Mouse (Mus musculus) limb, embryonic 14.5 days (tissue): ENCODE measurements at regions not wholly inside any gene's neighbourhood (a gene's known extent, or its start where the extent isn't known, plus 50 kb on each side); places are given as distances from the start of the nearest gene placed in this dataset.

Source experiments
- ATAC-seq: fragments of 200-750 bp; cut with Nextera tagmentation; 2 replicates; pipeline ENCODE4 v1.8.0; 2017; ENCODE audit warnings: low read depth, moderate number of reproducible peaks, moderate TSS enrichment; ENCODE audit not compliant: low FRiP score
- DNase-seq: peaks from one replicate; pipeline ENCODE4 v3.0.0-alpha.2; 2015; ENCODE audit warnings: low spot score
- H3K27ac ChIP-seq: fragments of 300-500 bp; sonication (generic); replicated peaks from 2 replicates; pipeline ENCODE4 v1.5.1; 2014; ENCODE audit warnings: low read depth, mild to moderate bottlenecking, low read length, moderate library complexity, mixed read lengths
- H3K27me3 ChIP-seq: fragments of 300-500 bp; sonication (generic); 2 replicates; pipeline ENCODE4 v1.6.1; 2014; ENCODE audit warnings: low read length, mixed read lengths; ENCODE audit not compliant: control insufficient read depth, insufficient read depth
- H3K36me3 ChIP-seq: fragments of 300-500 bp; sonication (generic); 2 replicates; pipeline ENCODE4 v1.6.1; 2014; ENCODE audit warnings: mild to moderate bottlenecking, low read length, moderate library complexity, mixed read lengths; ENCODE audit not compliant: control insufficient read depth, insufficient read depth
- H3K4me1 ChIP-seq: fragments of 300-500 bp; sonication (generic); 2 replicates; pipeline ENCODE4 v1.6.1; 2014; ENCODE audit warnings: antibody characterized with exemption, low read length, mixed read lengths; ENCODE audit not compliant: control insufficient read depth, insufficient read depth
- H3K4me2 ChIP-seq: fragments of 300-500 bp; sonication (generic); replicated peaks from 2 replicates; pipeline ENCODE4 v1.6.1; 2014; ENCODE audit warnings: low read depth, mild to moderate bottlenecking, low read length, moderate library complexity; ENCODE audit not compliant: severe bottlenecking
- H3K4me3 ChIP-seq: fragments of 300-500 bp; sonication (generic); replicated peaks from 2 replicates; pipeline ENCODE4 v1.5.1; 2014; ENCODE audit warnings: low read length
- H3K9ac ChIP-seq: fragments of 300-500 bp; sonication (generic); 2 replicates; pipeline ENCODE4 v1.6.1; 2014; ENCODE audit warnings: mild to moderate bottlenecking, low read depth, low read length, moderate library complexity; ENCODE audit not compliant: severe bottlenecking
- H3K9me3 ChIP-seq: fragments of 300-500 bp; sonication (generic); 2 replicates; pipeline ENCODE4 v1.6.1; 2016; ENCODE audit warnings: low read length; ENCODE audit not compliant: control insufficient read depth
- POLR2A ChIP-seq: fragments of 200-500 bp; IDR thresholded peaks from 2 replicates; pipeline ENCODE4 v1.8.0; 2012; ENCODE audit warnings: inconsistent platforms, mild to moderate bottlenecking, moderate library complexity, borderline replicate concordance; ENCODE audit not compliant: insufficient read depth, insufficient read length; ENCODE audit errors: extremely low read depth
- WGBS: fragments of 180-500 bp; shearing (Covaris S2); extraction: QIAGEN DNeasy Blood & Tissue Kit; methylation state at CpG from one replicate; pipeline ENCODE4 v1.1.7; 2014; 5-methylcytosine and 5-hydroxymethylcytosine counted together

DNA sequence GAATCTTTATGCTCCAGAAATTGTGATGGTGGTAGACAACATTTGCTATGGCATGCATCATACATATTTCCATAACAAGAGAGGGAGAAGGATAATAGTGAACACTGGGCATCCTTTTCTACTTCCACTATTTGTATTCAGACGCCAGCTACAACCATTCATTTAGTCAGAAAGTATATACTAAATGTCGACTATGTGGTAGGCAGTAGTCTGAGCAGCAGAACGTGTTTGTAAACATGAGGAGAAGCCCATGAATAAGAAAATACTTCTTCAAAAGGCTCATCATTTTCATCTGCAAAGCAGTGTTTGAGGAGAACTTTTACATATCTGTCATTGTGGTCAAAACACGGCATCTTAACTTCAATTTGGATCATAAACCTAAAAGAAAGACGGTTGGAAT lies 421.4 kb downstream of the Anxa1 start:
- no peak for ATAC-seq
- H3K4me1 ChIP-seq: no peaks in the 10 kb centered on the region
- H3K9me3 ChIP-seq: no peaks in the 10 kb centered on the region
- no peak overlapping the region for H3K9ac ChIP-seq
- no peak overlapping the region for H3K27ac ChIP-seq
- 85% methylated on average over 5 of the region's 5 CpGs for WGBS
- DNase-seq: no peak
- no peak for TF ChIP-seq POLR2A
- H3K4me2 ChIP-seq: no peak overlapping the region
- H3K36me3 ChIP-seq: no peaks in the 10 kb centered on the region
- H3K4me3 ChIP-seq: no peak overlapping the region
- no peaks in the 10 kb centered on the region for H3K27me3 ChIP-seq

DNA sequence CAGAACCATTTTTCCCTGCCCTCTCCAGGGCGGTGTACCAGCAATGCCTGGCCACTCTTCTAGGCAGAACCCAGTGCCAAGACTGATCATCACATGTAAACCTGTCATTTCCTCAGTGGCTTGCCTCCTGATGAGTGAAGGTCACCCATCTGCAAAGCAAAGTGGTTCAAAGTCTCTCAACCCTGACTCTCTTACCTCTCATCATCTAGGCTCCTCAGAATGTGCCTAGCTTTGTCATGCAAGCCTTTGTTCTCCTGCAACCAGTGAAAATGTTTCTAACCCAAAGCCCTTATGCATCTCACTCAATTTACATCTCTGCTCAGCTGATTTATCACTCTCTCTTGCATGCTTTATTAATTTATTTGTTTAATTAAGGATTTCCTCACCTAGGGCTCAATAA lies 445.5 kb downstream of the Anxa1 start:
- ATAC-seq: no peak

DNA sequence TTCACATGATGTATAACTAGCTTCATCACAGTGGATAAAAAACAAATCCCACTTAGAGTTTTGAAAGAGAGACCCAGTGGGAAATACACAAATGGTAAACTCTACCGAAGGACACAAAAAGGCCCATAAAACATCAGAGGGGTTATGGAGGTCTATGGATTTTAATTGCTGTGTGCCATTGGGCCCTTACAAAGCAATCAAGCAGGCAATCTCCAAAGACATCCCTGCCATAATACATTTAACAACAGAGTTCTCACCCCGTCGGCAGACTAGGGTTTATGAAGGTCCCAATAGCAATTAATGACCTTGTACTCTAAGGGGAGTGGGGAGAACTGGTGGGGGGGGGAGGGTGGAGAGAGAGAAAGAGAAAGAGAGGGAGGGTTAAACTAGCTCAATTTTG lies 448.0 kb downstream of the Anxa1 start:
- Histone ChIP-seq H3K4me1 (no peaks in the 10 kb centered on the region), H3K4me2 (no peak overlapping the region), H3K27me3 (no peaks in the 10 kb centered on the region), H3K9me3 (no peaks in the 10 kb centered on the region), H3K36me3 (no peaks in the 10 kb centered on the region), H3K4me3 (no peak overlapping the region), H3K27ac (no peak overlapping the region), H3K9ac (no peak overlapping the region)
- DNase-seq: no peak
- no peak for TF ChIP-seq POLR2A
- no peak for ATAC-seq
- 32% methylated on average over 3 of the region's 3 CpGs for WGBS

More for the DNA sequence above, 445.5 kb downstream of the Anxa1 start:
- Histone ChIP-seq H3K4me2 (no peak overlapping the region), H3K27me3 (no peaks in the 10 kb centered on the region), H3K9ac (no peak overlapping the region), H3K36me3 (no peaks in the 10 kb centered on the region), H3K4me3 (no peak overlapping the region), H3K9me3 (no peaks in the 10 kb centered on the region), H3K4me1 (no peaks in the 10 kb centered on the region), H3K27ac (no peak overlapping the region)
- 67% methylated on average over 1 of the region's 1 CpGs for WGBS
- no peak for DNase-seq
- TF ChIP-seq POLR2A: no peak

DNA sequence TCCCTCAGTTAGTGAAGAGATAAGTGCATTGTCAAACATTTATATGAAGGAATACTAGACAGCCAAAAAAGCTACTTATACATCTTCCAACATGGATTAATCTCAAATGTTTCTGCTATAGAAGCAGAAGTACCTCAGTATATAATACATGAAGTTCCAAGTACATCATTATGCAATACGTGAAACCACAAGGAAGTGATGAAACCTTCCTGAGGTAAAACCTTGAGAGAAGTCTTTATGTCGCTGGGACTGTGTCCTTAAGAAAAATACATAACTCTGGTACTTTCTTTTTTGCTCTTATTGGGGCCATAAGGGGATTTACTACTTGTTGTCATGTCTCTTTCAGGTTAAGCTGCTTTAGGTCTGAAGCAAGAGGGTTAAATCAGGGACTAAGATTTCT lies 469.6 kb downstream of the Anxa1 start:
- Histone ChIP-seq H3K27me3 (no peaks in the 10 kb centered on the region), H3K4me2 (no peak overlapping the region), H3K4me1 (no peaks in the 10 kb centered on the region), H3K9me3 (no peaks in the 10 kb centered on the region), H3K36me3 (no peaks in the 10 kb centered on the region), H3K27ac (no peak overlapping the region), H3K4me3 (no peak overlapping the region), H3K9ac (no peak overlapping the region)
- WGBS: 80% methylated on average over 2 of the region's 2 CpGs
- DNase-seq (no peak), ATAC-seq (no peak)
- no peak for TF ChIP-seq POLR2A

DNA sequence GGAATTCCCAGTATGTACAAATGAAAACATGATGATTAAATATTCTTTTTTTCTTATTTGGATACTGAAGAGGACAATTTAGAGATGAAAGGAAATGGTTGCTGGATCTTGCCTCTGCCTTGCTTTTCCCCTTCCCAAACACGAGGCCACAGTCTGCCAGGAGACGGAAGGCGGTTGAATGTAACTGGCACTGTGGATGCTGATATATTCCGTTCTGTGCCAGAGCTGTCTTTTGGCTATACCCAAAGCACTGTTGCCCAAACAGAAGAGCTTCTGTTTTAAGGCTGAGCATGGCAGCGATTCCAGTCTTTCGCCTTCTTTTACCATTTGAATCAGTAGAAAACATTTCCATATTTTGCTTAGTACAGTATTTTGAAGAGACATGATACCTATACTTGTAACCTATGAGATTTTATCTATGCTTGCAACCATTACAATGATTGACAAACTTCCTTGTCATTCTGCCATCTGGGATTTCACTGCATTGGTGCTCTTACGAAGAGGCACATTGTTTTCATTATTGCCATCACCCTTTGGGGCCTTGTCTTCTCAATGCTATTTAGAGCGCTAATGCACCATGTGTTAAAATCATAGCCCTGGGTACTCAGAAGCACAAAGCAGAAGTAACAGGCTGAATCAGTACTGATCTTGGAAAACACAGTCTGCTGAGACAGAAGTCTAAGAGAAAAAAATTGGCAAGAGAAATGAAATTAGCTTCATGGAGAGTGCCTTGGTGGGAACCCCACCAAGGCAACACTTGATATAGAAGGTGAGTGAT lies 504.6 kb downstream of the Anxa1 start:
- Histone ChIP-seq H3K36me3 (no peaks in the 10 kb centered on the region), H3K27ac (no peak overlapping the region), H3K4me3 (no peak overlapping the region), H3K27me3 (no peaks in the 10 kb centered on the region), H3K9me3 (no peaks in the 10 kb centered on the region), H3K4me1 (no peaks in the 10 kb centered on the region), H3K4me2 (no peak overlapping the region), H3K9ac (no peak overlapping the region)
- 83% methylated on average over 8 of the region's 8 CpGs for WGBS
- TF ChIP-seq POLR2A: no peak
- ATAC-seq (no peak), DNase-seq (no peak)
